Mouse (Mus musculus): ENCODE results near the gene Cyp4f18. TPM values are rescaled to one million over a fixed set of nuclear protein-coding genes. Genes with fewer than 3 reads are reported as not detected.
"Not testable (repeated sequence)": the region's sequence is repeated elsewhere in the genome, so short reads cannot be mapped to it uniquely, and the experiment has no call there.

Gene Cyp4f18
- total RNA-seq (2022) = under 1 TPM in 2 of 4 experiments, not detected in 2; 0.54 to 0.91 TPM

- DNase-seq (ENCODE audit: low spot score in 2 of 2) = no peak
These were observed at the start of gene Cyp4f18 for GRCm38 (mm10) chr8:72009473-72009872. Cyp4f18 (minus strand) TSS chr8:72009626.

DNA sequence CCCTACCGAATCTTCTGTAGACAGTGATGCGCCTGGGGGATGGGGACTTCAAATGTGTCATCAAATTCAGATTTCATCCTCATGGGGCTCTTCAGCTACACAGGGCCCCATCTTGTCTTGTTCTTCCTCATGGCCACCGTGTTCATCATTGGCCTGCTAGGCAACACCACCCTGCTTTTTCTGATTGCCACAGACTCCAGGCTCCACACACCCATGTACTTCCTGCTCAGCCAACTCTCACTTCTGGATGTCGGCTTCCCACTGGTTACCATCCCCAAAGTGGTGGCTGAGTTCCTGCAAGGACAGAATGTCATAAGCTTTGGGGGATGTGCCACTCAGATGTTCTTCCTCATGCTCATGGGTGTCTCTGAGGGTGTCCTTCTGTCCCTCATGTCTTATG is 48.2 kb upstream of the Cyp4f18 start:
- DNase-seq (ENCODE audit: low spot score in 2 of 2) = not testable (repeated sequence)

- not testable (repeated sequence) for DNase-seq (ENCODE audit: low spot score in 2 of 2)
These were observed 45.2 kb upstream of the Cyp4f18 start for GRCm38 (mm10) chr8:72054633-72055032.

GRCm38 (mm10) chr8:72042493-72042892 is 33.1 kb upstream of the Cyp4f18 start:
- DNase-seq (ENCODE audit: low spot score in 2 of 2) = no peak

GRCm38 (mm10) chr8:72040918-72041317 is 31.5 kb upstream of the Cyp4f18 start, which contains the start of gene Olfr372:
Olfr372 (plus strand) TSS chr8:72041218.
- not testable (repeated sequence) for DNase-seq (ENCODE audit: low spot score in 2 of 2)

DNA sequence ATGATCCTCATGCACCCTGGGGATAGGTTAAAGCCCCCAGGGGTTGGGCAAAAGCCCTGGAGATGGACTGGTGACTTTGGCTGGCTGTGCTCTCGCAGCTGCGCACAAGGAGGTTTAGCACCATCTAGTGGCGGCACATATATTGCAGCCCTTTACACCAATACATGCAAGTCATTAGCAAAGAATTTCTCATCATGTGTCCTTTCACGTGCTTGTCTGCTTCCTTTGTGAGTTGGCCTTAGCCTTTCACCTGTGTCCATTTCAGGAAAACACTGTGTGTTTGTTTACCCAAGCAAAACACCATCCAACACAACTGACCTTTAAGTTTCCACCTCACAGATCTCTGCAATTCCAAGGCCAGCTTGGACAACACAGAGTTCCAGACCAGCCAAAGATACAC is 23.5 kb upstream of the Cyp4f18 start:
- DNase-seq (ENCODE audit: low spot score in 2 of 2) = peak; percentile 24 to 38

DNA sequence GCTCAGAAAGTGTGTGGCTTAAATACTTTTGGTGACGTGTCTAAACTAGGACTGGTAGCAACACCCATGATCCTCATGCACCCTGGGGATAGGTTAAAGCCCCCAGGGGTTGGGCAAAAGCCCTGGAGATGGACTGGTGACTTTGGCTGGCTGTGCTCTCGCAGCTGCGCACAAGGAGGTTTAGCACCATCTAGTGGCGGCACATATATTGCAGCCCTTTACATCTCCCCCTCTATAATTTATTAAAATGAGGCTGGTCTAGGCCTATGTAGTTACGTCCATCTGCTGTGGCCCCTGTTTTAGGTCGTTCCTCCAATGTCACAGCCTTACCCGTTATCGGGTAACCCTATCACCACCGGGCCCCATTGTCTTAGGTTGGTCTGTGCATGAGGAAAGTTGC is 15.5 kb upstream of the Cyp4f18 start:
- not testable (repeated sequence) for DNase-seq (ENCODE audit: low spot score in 2 of 2)

DNA sequence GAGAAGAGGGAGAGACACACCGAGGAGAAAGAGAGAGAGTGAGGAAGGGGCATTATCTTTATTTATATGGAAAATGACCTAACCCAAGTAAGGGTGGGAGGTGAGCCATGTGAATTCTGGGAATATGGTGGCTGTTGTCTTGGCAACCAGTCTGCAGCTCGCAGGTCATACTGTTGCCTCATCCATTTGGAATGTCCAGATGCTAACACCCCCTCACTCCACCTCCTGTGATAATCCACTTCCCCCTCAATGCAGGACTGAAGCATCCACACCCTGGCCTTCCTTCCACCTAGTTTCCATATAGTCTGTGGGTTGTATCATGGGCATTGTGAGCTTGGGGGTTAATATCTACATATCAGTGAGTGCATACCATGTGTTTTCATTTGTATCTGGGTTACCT is 10.4 kb upstream of the Cyp4f18 start:
- no peak for DNase-seq (ENCODE audit: low spot score in 2 of 2)

GRCm38 (mm10) chr8:72019022-72019421 is 9.6 kb upstream of the Cyp4f18 start:
- DNase-seq (ENCODE audit: low spot score in 2 of 2) = not testable (repeated sequence)

DNA sequence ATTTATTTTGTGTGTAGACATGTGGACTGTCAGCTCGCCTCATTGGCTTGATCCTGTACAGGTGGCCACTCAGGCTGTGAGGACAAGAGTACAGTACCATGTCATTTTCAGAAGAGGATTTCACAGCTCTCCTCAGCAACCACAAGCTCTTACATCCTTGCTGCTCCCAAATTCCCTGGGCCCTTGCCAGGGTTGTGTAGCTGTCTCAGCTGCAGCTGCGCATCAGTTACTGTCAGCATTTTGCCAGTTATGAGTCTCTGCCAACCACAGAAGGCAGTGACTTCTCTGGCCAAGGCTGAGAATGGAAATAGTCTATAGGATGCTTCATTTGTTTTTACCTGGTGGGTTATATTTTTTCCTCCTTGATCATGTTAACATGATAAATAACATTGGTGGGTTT is 8.7 kb upstream of the Cyp4f18 start:
- DNase-seq (ENCODE audit: low spot score in 2 of 2) = no peak

DNA sequence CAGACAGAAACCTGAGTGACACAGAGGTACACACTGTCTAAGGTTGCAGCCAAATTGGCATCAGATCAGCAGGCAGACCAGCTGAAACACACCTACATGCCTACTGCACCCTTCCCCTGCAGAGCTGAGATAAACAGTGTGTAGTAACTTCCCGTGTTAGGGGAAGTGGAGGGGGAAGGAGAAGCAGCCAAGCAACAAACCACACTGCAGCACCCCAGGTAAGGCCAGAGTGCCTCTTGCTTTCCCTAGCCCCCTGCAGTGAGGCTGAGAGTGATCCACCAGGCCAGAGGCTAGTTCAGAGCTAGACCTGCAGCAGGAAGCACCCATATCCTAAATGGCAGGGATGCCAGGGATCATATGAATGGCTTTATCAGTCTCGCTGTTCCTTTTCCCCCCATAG is 7.9 kb upstream of the Cyp4f18 start:
- DNase-seq (ENCODE audit: low spot score in 2 of 2) = not testable (repeated sequence)

GRCm38 (mm10) chr8:72013506-72014228 is 4.2 kb upstream of the Cyp4f18 start:
- DNase-seq (ENCODE audit: low spot score in 2 of 2) = not testable (repeated sequence)

GRCm38 (mm10) chr8:72008134-72008641 is 1.2 kb downstream of the Cyp4f18 start:
- DNase-seq (ENCODE audit: low spot score in 2 of 2) = no peak

- DNase-seq (ENCODE audit: low spot score in 2 of 2) = no peak
These were observed 2.7 kb downstream of the Cyp4f18 start for GRCm38 (mm10) chr8:72006763-72007162.

- no peak for DNase-seq (ENCODE audit: low spot score in 2 of 2)
These were observed 3.5 kb downstream of the Cyp4f18 start for GRCm38 (mm10) chr8:72005912-72006311.

DNA sequence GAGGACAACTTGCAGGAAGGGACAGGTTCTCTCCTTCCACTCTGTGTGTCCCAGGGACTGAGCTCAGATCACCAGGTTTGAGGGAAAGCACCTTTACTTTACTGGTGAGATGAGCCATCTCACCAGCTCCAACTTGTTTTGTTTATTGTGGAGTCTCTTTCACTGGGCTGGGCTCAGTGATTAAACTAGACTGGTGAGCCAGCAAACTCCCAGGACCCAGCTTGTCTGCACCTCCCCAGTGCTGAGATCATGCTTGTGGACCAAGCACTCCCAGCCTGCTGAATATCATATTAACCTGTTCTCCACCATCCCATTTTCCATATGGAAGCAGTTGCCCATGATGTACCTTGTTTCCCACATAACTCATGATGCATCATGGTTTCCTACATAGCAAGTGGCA is 6.5 kb downstream of the Cyp4f18 start:
- no peak for DNase-seq (ENCODE audit: low spot score in 2 of 2)

- DNase-seq (ENCODE audit: low spot score in 2 of 2) = no peak
These were observed 9.2 kb downstream of the Cyp4f18 start for GRCm38 (mm10) chr8:72000223-72000622.

DNA sequence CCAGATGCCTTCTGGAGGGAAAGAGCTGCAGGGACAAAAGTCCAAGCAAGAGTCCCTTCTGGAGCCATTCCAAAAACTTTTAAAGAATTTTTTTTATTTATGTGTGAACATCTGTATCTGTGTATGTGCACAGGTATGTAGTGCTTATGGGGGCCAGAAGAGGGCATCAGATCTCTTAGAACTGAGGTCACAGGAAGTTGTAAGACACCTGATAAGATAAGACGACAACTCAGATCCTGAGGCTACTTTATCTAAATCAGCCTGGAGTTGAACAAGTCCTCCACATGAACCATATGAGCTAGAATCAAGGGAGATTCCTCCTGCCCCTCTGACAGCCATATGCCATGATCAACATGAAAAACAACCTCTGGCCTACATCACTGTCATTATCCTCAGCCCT is 10.0 kb downstream of the Cyp4f18 start:
- no peak for DNase-seq (ENCODE audit: low spot score in 2 of 2)

DNA sequence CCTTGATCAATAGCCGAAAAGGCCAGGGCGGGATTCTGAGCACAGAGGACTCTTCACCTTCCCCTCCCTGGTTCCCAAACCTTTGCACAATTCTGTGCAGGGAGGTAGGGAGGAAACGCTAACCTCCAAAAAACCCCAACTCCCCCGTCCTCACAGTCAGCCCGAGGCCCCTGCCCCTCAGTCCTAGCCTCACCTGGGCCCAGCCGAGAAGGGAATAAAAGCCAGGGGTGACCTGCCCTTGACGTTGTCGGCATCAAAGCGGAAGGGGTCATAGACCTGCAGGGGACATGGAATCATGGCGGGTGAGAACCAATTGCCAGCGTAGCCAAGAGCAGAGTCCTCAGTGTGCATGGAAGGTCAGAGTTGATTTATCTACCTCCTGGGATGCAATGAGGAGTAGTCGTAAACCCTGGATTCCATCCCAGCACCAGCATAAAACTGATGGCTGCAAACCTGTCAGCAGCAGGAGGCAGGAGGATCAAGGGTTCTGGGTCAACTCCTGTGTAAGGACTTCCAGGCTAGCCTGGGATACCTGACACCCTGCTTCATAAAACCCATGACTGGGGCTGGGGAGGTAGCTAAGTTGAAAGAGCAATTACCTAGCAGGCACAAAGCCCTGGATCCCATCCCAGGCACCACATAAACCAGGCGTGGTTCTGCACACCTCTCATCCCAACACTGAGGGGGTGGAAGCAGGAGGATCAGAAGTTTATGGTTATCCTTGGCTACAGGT is 20.4 kb downstream of the Cyp4f18 start:
- DNase-seq (ENCODE audit: low spot score in 2 of 2) = no peak

DNA sequence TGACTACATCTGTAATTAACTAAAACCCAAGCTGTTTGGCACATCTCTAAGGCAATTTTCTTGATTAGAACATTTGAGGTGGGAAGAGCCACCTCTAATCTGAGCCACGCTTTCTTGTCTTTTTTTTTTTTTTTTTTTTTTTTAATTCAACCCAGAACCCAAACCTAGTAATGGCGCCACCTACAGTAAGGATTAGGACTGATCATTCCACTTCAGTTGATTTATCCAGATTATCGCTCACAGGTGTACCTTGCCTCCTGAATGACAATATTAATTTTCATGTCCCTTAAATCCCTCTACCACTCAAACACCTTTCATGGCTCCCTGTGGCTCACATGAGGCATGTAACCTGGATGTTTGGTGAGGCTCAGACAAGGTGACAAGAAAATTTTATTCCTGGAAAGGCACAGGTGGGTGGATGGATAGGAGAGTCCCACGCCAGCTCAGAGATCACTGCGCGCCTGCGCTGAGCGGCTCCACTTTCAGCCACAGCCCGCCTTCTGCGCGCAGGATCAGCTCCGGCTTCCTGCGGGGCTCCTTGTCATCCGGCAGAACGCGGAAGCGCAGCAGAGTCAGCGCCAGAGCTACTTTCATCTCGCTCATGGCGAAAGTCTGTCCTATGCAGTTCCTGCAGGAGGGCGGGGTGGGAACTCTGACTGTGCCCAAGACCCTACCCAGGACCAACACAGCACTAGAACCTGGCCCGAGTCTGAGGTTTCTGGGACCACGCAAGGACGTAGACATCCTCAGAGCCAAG is 21.1 kb downstream of the Cyp4f18 start:
- DNase-seq (ENCODE audit: low spot score in 2 of 2) = no peak

- no peak for DNase-seq (ENCODE audit: low spot score in 2 of 2)
These were observed 24.8 kb downstream of the Cyp4f18 start for GRCm38 (mm10) chr8:71984601-71985000.

- DNase-seq (ENCODE audit: low spot score in 2 of 2) = no peak
These were observed 28.0 kb downstream of the Cyp4f18 start for GRCm38 (mm10) chr8:71981456-71981855.

All from gastrocnemius, adult 8-10 months (tissue).